Mouse (Mus musculus) induced T-regulatory cell, adult 2 months (primary cell): ENCODE measurements at regions not wholly inside any gene's neighbourhood (a gene's known extent, or its start where the extent isn't known, plus 50 kb on each side); places are given as distances from the start of the nearest gene placed in this dataset.

ENCODE experiments used
- DNase-seq: peaks from one replicate; pipeline ENCODE4 v3.0.0-alpha.2; 2012; ENCODE audit warnings: low read depth

DNA sequence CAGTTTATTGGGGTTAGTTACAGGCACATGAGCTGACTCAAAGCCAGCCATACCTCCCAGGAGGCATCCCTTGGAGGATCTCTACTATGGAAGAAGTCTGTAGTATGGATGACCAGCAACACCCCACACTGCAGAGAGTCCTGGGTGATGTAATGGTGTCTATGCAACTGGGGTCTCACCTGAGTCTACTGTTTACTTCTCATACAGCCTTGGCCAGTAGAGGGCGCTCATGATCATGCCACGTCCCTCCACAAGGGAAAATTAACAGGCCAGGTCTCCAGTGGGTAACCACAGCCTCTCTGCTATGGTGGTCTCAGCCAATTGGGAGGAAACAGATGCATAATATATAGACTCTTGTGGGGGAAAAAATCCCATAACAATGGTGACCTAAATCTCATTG, 111.7 kb downstream of the Cdh26 start:
- DNase-seq = peak; percentile 42

DNA sequence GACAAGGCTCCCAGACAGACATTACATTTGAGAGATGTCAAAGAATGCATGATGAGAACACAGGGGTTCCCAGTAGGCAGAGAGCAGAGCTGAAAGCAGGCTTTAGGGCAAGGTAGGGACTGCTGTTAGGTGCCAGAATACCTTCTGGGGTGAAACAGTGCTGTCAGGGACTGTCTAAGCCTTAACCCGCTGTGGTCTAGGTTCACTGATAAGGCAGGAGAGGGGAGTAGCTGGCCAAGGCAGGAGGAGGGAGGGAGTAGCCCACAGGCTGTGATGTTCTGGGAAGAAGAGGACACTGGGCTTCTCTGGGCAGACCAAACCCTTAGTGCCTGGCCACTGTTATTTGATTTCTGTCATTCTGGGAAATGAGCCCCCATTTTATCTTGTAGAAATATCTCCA, 114.1 kb downstream of the Cdh26 start:
- DNase-seq = no peak

DNA sequence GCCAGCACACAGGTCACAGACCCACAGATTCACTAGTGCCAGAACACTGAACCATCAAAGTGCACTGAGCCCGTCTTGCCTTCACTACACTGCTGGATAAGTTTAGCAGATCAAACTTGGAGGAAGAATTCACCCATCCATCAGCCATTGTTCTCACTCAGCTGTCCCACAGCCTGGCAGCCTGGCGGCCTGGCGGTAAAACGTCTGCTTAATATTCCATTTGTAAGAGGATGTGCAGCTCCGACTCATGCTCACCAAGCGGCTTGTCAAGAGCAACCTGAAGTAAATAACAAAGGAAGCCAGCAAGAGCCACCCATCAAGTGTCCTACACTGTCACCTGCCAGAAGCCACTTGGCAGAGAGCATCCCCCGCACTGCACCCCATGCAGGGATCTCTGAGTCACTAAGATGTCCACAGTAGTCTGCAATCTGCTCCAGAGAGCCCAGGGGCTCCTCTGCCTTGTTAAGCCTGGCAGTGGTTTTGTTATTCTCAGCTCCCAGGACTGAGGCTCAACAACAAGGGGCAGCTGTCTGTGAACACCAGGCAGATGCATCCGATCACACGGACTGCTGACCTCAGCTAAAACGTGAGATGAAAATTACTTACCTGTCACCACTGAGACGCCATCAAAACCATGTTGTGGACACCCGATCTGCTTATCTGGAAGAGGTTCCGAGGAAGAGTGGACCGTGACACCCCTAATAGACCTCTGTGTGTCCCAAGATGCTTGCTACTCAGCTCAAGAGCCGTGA, 115.4 kb downstream of the Cdh26 start:
- DNase-seq = no peak

DNA sequence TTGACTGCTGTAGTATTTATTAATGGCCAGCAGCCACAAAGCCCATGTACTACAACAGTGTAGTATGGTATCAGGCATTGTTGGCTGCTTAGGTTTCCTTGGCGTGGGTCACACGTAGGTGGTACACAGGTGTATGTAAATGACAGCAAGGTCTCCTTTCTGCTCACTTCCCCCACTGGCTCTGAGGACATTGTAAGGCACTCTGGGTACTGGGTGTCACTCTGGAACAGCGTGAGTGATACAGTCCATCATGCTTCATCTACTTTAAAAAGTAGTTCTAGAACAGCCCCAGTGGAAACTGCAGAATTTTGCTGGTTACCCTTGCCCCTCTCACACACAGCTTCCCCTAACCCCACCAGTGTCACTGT, 116.0 kb downstream of the Cdh26 start:
- DNase-seq = no peak

DNA sequence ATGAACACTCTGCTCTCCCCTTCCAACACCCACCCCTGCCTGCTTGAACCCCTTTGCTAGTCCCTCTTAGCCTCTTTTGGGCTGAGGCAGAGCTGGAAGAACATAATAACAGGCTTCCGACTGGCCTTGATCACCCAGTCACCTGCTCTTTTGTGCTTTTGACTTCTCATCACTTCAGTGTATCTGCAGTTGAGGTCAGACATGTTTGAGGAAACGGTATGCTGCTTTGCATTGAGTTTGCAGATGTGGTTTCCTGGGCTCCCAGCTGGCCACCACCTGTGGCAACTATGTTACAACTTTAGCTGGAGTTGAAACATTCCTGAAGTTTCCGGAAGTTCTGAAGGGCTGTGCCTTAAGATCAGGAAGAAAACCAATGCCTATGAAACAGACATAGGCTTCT, 116.6 kb downstream of the Cdh26 start:
- no peak for DNase-seq

DNA sequence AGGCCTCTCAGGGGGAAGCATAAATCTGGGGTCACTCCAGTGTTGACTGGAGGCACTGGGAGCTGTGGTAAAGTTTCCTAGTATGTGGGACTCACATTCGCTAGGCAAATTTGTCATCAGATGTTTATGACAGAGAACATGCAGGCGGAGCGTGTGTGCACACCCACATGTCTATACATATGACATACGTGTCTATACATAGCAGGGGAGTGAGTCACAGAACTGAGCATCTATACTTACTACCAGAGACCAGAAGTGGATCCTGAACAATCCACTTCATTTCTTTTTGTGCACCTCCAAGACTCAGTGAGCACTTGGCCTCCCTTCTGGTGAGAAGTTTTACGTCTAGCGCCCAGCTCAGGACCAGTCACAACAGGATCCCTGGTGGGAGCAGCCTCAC, 118.6 kb downstream of the Cdh26 start:
- DNase-seq = no peak

DNA sequence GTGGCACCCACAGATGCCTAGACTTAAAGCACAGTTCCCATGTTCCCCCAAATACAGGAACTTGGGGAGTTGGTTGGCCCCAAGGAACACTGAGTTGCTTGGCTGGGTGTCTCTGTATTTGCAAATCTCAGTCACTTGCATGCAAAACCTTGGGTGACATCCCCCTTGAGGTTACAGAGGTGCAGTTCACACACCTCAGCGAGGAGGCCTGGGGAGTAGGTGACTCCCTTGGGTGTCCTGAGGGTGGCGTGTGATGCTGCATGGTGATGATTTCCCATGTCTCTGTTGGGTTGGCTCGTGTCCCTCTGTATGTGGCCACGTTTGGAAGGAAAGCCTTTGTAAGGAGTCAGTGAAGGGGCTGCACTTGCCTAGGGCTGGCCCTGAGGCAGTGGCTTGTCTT, 123.4 kb downstream of the Cdh26 start:
- no peak for DNase-seq

DNA sequence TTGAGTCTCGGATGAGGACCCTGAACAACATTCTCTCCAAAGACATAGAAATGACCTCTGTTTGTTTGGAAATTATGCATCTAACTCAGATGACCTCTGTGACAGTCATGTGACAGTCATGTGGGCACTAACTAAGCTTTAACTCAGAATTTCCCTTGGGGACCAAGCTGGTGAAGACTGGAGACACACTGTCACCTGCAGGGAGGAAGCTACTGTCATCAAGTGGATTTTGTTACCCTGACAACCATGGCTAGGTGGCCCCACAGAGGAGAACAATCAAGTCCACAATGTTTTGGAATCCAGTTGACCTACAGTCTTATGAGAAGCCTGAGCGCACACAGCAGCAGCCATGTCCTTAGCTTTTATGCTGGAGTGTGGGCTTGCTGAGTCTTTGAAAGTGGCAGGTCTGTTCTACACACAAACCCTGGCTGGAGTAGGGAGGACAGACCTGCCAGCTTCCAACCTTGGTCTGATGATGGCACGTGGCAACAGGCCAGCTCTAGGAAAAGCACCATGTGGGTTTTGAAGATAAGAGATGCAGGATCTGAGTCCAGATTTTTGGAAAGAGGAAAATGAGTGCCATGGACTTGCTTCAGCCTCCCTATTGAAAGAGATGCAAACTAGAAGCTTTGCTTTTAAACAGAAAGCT, 125.5 kb downstream of the Cdh26 start:
- DNase-seq = no peak

DNA sequence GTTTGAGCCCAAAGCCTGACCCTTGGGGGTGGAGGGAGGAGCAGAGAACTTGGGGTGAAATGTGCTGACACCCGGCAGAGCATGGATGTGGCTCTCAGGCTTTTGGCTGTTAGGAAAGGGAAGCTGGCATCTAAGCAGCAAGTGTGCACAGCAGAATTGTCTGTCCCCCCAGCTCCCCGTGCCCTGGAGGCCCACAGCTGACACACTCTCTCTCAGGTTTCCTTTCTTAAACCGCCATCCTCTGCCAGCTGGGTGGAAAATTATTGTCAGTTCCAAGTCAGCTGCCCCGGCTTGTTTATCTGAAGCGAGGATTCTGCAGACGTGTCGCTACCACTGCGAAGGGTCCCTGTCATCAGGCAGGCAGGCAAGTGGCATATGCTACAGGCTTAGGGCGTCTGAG, 127.6 kb downstream of the Cdh26 start:
- no peak for DNase-seq

DNA sequence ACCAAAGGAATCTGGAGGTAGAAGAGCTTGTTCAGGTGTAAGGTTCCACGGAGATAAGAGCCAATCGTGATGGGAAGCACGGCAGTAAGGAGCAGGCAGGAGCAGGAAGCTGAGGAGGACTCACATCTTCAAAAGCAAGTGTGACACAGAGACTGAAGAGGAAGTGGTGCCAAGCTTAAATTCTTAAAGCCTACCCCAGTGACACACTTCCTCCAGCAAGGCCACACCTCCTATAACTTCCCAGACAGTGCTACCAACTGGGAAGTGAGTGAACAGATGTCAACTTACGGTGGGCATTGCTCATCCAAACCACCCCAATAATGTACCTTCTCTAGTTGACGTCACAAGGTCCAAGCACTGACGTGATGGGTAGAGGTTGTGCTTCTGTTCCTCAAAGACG, 133.0 kb downstream of the Cdh26 start:
- no peak for DNase-seq

DNA sequence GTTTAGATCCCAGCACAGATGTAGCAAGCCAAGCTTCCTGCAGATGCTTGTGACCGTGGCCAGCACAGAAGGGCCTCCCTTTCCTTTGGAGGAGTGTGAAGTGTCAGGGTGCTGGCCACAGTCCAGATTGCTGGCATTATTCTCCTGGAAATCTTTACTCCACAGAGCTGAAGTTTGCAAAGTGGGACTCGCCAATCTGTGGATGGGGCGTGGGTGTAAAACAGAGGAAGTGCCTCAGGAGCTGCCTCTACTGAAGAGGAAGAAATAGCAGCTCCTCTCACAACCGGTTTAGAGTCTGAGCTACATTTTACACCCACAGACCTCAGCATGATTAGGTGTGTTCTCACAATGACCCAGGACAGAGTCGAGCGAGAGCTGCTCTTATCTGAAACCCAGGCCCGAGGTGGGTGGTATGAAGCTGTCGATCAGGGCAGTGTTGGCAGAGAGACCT, 135.1 kb downstream of the Cdh26 start:
- DNase-seq = no peak

DNA sequence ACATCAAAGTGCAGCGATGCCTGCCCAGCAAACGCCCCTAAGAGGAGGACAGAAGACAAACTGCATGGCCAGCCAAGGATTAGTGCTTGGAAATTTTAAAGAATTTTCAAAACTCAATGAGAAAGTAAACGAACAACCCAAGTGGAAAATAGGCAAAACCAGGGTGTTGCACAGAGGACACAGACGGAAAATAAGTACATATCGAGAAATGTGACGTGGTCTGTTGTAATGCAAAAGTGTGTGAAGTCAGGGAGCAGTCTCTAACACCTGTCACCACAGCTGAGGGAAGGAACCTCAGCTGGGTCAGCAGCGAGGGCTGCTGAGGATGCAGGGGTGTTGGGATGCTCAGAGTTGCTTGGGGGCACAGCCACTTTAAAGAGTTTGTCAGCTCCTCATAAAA, 137.2 kb downstream of the Cdh26 start:
- DNase-seq = no peak

DNA sequence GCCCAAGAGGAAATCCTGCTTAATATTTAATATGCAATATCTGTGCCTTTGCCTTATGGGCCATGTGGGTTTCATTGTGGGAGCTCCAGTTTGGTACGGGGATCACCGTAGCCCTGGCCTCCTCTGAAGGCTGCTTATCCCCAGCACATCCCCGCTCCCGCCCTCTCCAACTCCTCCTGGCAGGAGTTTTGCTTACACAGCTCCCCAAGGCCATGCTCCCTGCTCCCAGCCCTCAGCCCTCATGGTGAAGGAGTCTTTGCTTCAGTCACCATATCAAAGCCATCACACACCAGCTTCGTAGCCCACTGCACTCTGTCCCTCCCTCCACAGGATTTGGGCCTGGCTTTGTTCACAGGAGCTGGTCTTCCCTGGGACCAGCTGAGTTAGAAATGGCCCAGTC, 142.0 kb downstream of the Cdh26 start:
- no peak for DNase-seq

DNA sequence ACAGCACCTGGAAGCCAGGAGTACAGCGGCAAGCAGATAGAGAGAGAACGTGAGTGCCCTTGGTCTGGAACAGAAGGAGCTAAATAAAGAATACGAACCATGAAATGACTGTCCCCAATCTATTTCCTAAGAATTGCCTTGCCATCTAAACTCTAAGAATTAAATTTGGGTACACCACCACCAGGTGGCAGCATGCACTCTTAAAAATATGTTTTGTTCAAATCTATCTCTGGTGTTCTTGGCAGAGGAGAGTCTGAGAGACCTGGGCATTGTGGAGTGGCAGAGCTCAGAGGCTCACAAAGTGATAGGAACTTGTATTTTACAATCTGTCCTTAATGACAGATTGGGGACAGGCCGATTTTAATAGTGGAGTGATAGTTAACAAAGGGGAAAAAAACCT, 144.5 kb downstream of the Cdh26 start:
- peak; percentile 40 for DNase-seq

DNA sequence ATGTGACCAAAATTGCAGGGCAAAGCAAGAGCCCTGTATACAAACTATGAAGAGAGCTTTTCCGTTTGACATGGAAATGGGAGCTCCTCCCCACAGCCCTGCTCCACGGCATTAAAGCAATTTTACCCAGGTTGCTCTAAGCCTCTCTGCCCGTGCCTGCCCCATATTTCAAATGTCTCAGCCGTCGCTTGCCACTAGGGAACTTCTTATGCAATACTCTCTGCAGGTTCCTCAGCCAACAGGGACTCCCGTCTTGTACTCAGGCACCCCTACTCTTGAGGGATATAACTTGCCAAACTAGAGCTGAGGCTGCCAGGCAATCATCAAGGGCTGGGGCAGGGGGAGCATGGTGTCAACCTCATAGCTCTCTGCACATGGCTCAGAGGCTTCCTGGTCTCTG, 145.1 kb downstream of the Cdh26 start:
- DNase-seq = no peak

DNA sequence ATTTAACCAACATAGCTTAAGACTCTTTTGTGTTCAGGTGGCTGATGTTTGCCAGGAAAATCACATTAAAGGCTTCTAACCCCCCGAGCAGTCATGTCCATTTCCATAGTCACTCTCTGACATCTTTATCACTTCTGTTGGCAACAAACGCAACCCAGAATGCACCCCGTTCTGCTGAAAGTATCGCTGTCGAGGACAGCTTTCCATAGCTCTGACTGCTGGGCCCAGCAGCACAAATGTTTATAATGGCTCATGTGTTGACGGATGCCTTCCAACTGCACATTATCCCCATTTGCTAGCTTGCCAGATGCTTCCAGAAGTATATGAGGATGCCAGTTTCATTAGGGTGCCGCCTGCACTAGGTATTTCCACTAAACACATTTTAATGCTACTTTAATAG, 145.7 kb downstream of the Cdh26 start:
- DNase-seq = no peak

DNA sequence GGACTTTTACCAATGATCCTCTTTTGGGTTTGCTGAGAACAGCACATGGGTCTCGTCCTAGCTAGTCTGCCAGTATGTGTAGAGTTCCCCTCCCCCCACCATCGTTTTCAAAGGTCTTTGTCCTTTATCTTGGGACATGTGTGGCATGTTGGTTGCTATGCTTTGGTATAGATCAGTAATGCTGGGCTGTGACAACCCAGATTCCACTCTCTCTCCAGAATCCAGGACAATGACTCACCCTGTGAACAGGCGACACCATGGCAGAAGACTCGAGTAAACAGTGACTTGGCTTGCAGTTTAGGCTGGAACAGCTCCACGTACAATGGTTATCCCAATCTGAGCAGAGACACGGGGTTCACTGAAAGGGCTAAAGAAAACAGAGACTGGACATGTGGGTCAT, 149.2 kb downstream of the Cdh26 start:
- no peak for DNase-seq

DNA sequence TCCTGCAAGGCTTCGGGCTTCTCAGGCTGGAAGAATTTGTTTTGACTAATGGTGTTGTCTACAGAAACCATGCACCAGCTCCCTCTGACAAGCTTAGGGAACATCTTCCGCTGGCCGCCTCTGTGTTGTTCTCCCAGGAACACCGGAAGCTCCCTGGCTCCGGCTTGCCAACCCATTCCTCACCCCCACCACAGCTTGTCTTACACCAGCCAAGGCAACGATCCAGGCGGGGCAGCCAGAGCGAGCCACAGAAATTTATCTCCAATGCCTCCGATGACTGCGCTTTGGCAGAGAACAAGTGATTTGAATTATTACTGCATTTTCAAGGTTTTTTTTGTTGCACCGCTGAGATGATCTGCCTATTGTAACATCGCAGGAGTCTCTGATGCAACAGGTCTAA, 151.0 kb downstream of the Cdh26 start:
- DNase-seq = no peak

DNA sequence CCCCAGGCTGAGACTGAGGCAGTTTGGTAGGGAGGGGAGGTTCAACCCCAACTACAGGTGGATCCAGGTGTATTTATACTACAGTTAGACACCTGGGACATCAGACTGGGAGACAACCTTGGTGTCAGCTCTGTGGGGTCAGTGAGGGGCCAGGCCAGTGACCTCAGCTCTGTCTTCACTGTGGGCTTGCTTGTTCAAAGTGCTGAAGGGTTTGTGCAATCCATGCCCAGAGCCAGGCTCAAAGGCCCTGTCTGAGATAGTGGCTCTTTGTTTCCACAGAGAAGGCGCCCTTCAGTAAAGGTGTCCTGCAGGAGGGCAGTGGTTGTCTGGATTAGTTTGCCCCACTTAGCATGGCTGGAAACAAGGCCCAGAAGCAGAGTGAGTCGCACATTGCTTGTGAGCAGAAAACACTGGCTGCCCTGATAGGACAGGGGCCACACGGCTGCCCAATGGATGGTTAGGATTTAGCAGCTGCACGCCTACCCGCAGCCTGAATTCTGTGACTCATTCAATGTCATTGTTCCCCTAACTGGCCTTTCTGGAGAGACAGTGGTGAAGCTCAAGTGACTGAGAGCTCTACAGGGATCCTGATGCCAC, 154.7 kb downstream of the Cdh26 start:
- DNase-seq = no peak

DNA sequence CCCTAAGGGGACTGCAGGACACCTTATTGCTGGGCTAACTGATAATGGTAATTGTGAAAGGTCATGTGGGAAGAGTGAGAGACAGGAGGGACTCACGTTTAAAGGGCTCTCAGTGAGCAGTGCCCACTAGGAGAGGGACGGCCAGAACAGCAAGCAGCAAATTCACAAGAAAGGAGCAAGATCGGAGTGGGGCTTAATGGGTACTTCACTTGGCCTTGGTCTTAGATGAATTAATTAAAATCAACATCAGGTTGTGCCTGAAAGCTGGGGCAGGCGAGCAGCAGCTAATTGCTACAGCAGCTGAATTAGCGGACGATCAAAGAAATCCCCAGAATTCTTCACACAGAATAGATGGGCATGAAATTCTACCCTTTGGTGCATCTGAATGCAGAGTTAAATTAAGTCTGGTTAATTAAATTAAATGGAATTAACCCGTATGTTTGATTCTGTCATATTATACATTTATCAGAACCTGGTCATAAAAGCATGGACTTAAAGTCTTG, 156.9 kb downstream of the Cdh26 start:
- DNase-seq = no peak

DNA sequence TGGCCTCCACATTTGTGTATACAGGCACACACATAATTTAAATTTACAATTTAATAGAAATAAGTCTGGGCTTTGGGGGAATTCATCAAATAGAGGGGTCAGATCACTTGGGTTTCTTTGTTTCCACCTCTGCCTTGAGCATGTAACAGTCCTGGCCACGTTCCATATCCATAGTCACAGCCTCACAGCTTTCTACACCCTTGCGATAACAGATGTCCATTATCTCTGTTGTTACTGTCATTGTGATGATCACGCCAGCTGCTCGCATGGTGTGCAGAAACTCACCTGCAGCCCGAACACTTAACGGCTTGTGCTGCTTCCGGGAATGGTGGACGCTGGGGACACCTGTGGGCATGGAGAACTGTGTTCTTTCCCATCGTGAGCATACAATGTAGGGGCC, 163.4 kb downstream of the Cdh26 start:
- DNase-seq = no peak

DNA sequence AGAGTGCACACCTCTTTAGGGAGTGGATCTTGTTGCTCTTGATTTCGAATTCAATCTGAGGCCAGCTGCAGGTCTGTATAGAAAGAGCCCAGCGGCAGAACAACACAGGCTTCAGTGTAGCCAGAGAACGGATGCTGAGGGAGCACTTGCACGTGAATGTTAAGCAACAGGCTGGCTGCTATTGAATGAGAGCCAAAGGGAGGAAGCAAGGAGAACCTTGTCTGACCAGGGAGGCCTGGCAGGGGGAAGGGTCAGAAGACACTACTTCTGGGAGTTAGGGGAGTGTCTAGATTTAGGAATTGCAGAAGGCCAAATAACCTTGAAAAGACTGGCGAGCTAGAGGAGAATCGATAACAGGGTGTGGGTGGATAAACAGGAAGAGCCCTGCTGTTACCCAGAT, 163.8 kb downstream of the Cdh26 start:
- DNase-seq = no peak

DNA sequence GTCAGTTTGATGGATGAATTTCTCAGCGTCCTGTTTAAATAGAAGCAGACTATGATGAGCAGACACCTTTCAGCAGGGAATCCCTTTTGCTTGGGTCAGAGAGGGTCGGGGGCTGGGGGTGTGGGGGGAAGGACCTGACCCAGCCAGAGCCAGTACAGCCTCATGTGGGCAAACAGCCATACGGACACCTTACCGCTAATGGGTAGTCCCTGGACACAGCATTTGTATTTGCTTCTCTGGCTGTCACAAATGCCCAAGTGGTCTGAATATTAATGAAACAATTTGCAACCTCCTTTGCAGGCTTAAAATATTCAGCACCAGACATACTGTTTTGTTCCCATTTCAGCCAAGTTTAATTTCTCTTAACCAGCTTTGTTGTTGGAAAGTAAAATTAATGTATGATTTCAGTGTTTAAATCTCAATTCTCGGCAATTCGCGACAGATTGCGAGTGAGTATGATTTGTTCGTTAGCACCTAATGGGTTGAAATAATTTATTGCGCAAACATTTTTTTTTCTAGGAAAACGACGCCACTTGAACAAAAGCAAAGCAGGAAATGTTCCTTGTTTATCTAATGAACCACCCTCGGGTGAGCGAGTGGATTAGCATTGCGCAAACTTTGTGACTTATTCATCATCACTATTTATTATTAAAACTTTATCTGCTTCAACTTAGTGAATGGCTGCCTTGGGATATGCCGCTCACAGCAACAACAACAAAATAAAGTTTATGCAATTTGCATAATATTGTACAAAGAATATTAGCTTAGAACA, 166.2 kb downstream of the Cdh26 start:
- no peak for DNase-seq
